Mouse (Mus musculus) cerebellum, postnatal 4 days (tissue): ENCODE data around the gene 3110082I17Rik.
A peak's percentile ranks its signal among the peaks of the same experiment; 100 is the strongest.

ENCODE experiments used
- DNase-seq, 2 experiments: peaks; one replicate each; pipeline ENCODE4 v3.0.0; 2022; ENCODE audit warnings: low spot score in 2 of 2, mixed read lengths in 1 of 2

The 3110082I17Rik gene

DNA sequence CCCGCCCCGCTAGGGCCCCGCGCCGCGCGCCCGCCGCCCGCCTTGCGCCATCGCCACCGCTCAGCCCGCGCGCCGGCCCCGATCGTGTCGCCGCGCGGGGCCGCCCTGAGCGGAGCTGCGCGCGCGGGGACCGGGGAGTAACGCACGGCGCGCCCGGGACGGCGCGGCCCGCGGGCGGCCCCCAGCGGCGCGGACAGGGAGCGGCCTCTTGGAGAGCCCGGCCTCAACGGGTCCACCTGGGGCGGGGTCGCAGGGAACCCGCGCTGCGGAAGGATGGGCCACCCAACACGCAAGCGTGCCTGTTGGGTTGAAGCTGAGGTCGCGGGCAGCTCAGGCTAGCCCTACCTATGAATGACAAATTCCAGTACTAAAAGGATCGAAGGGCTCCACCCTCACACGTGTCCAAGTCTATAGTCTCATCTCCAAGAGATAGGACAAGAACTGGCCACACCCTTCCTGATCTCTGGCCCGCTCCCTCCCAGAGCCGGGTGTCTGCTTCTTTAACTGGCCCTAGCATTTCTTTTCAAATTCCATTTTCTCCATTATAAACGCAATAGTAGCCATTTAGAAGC lies 134.8 kb downstream of the 3110082I17Rik start, which contains the start of gene Adap1:
Adap1 (minus strand) TSS at position 228 of the 572 bp plus-strand sequence.
- DNase-seq: peak in 1 of 2 experiments; percentile 50

DNA sequence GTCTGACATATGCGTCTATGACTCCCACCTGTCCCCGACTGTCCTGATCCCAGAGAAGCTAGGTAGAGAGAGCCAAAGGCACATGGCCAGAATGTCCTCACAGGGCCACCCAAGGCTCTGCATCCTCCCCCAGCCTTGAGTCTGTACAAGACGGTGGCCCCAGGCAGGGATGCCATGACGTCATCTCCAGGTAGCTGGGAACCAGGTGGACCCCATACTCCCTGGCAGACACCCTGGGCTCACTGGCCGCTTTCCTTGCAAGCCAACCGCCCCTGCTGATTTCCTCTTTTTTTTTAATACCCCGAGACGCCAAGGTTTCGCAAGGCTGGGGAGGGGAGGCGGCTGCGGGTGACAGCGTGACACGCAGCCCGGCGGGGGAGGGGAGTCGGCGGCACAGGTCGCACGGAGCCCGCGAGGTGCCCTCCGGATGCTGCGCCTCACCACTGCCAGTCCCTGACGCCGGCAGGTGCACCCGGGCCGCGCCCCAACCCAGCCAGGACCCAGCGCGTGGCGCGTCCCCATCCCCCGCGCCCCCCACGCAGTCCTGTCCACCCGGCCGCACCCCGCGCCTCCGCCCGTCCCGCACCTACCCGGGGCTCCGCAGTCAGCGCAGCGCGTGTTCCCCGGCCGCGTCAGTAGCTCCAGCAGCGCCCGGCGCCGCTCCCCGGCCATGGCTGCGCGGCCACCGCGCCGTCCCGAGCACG lies 135.5 kb downstream of the 3110082I17Rik start:
- DNase-seq: no peak

DNA sequence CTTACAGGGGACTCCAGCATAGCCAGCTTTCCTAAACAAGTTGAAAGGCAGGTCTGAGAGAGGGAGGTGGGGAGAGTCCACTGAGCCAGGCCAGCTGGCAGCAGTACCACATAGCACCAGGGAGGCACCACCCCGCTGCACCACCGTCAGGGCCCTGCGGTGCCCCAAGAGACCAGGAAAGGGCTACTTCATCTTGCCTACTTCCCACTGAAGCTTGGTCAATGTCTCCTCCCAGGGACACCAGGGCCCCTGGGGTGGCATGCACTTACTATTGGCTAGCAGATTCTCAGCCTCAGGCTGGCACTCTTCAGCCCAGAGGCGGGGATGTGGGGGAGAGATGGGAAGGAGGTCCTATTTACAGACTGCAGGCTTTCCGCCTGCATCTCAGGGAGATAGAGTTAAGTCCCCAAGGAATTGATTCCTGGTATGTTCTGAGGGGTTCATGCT lies 136.3 kb downstream of the 3110082I17Rik start:
- DNase-seq: no peak

DNA sequence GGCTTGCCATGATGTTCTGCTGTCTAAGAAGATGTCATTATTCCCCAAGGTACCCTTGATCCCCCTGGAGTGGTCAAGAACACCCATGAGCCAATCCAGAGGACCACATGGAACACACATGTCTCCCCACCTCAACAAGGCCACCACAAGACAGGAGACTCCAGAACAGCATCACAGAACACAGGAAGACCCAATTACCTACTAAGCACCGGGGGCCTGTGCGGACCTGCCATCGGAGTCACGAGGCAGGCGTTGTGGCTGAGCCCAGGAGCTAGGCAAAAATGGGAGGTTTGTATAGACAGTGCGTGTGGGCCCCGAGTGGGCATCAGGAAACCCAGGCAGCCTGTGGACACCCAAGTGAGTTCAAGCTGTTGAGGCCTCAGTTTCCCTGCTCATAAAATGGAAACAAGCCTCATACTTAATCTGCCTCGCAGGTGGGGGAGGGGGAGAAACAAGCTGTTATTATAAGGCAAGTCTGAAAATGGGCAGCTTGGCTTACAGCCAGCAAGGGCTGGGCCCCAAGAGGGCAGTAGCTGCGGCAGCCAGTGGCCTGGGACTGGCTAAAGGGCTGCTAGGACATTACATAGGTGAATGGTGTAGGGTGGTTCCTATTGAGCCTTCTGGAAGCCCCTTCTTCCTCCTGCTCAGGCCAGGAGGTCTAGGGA lies 136.9 kb downstream of the 3110082I17Rik start:
- no peak for DNase-seq

DNA sequence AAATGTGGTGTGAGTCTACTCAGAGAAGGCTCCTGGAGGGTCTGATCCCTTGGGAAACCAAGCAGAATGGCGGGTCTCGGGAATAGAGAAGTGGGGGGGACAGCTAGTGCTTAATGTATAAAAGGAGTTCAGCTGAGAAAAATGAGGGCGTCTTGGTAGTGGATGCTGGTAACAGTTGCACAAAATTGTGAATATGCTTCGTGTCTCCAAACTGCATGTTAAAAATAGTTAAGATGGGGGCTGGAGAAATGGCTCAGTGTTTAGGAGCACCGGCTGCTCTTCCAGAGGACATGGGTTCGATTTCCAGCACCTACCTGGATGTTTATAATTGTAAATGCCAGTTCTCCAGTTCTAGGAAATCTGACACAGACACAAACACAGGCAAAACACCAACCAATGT lies 139.0 kb downstream of the 3110082I17Rik start:
- DNase-seq: no peak

DNA sequence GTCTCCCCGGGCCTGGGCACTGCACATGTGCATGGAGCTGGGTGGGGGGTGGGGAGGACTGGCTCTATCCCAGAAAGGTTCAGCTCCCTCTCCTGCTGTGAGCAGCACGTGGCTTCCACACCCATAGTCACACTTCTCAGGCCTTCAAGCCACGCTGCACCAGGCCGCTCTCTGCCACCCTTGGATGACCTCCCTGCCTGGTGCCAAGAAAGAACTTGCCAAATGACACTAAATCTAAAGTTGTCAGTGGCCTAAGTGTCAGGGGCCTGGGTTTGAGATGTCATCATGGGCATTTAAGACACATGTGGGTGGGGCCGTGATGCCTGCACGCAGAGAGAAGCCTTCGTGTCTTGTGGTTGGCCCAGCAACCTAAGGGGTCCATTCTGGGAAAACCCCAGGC lies 139.9 kb downstream of the 3110082I17Rik start:
- DNase-seq: no peak

DNA sequence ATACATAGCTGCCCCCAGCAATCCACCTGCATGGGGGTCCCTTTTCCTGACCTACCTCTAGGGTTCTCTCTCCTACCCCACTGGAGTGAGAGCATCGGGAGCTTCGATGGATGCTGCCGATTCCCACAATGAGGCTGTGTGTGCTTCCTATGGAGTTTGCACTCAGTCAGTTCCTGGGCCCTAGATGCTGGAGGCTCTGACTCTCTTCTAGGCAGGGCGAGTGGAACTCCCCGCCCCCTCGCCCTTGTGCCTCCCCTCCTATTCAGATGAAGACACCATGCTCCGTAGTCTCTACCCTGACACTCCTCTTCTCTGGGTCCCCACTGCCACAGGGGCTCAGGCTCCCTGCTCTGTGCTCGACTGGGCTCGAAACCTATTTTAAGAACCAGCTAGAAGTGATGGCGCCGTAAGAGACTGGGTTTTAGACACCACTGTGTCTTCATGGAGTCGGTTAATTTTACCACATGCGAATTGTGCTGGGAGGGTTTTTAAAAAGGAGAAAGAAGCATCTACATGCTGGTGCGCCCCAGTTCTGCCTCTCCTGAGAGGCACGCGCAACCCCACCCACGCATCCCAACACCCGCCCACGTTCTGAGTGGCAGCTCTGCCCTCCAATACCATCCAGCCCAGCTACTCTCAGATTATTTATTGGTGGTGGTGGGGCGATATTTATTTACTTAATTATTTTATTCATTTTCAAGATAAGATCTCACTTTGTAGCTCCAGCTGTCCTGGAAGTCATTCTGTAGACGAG lies 142.4 kb downstream of the 3110082I17Rik start:
- no peak for DNase-seq

DNA sequence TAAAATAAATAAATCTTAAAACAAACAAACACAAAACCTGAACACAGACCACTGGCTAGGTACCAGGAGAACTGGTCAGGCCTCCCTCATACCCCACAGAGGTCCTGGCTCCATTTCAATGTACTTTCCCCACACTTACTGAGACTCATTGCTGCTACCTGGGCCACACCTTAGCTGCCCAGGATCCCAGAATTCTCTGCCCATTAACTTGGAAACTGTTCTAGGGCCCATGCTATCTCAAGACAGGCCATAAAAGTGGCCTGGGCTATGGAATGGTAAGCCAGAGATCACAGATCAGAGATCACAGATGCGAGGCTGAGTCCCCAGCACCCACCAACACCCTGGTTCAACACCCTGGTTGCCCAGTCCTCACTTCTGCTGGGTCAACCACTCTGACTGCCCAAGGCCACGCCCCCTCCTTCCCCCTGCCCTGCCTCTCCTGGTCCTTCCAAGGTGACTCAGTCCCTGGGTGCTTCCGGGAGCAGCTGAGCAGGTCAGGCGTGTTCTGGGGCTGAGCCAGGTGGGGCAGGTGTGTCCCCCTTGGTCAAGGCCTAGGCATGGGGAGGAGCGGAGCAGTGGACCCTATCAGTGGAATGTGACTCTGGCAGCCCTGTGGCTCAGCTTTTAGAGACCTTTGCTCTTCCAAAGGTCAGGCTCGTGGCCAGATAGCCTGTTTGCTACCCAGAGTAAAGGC lies 143.2 kb downstream of the 3110082I17Rik start:
- no peak for DNase-seq

DNA sequence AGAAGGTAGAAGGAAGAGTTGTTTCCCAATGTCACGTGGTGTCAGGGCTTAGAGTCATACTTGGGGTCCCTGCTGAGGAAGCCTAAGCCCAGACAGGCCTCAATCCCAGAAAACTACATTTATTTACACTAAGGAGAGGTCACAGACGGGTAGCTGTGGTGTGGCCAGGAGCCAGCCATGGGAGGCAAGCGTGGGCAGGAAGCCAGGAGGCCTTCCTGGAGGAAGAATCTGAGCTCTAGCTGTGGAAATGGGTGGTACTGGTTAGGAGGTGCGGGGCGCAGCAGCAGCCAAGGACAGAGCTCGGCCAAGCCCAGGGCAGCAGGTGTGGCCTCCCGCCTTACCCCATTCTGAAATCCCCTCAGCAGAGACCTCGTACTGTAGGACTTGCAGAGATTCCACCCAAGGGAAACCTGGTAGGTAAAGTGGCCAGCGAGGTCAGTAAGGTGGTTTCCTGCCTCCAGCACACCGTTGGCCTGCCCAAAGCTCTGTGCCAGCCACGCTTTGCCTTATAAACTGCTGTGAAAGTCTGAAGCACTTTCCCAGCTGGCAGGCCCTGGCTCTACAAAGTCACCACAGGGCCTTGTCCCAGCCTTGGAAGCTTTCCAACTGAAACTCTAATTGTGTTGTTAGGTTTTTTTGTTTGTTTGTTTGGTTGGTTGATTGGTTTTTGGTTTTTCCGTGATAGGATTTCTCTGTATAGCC lies 145.2 kb downstream of the 3110082I17Rik start:
- no peak for DNase-seq

DNA sequence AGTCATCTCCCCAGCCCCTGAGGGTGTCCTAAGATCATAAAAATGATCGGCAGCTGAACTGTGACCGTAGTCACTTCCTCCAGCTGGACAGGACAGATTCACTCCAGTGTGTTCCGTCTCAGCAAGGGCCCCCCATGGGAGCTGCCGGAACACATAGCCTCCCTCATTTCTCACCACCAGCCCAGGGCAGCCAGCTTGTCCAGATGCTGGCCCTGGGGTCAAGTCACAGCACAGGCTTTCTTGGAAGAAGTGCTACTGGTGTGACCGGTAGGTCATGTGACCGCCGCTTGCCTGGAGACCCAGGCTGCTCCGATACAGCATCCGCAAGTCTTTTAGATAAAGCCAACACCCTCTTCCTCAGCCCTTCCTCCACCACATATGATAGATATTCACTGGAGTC lies 146.8 kb downstream of the 3110082I17Rik start:
- no peak for DNase-seq

DNA sequence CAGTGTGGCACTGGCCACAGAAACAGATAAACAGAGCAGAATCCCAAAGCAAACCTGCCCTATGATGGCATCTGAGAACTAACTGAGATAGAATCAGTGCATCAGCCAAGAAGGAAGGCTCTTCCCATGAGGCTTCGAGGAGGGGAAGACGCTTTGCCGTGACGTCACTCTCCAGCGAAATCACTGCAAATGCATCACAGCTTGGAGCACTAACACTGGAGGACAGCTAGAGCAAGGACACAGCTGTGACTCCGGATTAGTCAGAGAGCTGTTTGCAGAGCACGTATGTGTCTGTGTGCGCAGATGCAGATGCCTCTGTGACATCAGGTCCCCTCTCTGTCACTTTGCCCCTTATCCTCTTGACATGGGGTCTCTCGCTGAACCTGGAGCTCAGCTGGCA lies 148.5 kb downstream of the 3110082I17Rik start:
- DNase-seq: no peak

DNA sequence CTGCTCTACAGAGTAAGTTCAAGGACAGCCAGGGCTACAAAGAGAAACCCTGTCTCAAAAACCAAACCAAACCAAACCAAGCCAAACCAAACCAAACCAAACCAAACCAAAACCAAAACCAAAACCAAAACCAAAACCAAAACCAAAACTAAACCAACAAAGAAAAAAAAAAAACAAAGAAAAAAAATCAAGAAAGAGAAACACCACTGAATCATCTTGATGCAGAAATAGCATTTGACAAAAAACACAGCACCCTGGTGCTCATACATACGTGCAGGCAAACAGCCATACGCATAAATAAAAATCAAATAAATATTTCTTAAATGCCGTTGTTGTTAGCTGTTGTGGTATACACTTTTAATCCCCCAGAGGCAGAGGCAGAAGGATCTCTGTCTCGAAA lies 149.8 kb downstream of the 3110082I17Rik start:
- no peak for DNase-seq

DNA sequence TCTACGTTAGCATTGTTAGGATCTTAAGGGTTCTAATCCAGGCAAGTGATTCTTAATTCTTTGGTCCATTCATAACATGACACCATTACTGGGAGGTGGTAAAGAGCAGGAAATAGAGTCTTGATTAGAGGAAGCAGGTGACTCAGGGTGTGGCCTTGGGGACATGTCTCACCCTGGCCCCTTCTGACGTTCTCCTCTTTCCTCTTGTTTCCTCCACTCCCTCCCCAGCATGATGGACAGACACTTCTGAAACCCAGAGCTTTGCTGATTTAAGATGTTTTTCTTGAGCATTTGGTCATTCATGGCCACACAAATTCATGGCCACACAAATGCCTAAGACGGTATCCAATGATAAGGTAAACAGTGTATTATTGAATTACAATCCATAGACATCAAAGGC lies 150.4 kb downstream of the 3110082I17Rik start:
- no peak for DNase-seq
